Mouse (Mus musculus): ENCODE data around the gene Ngb. TPM values are rescaled to one million over a fixed set of nuclear protein-coding genes. Genes with fewer than 3 reads are reported as not detected.

Ngb gene
- polyA plus RNA-seq (2014; fragmentation: Nextera tagmentation; extraction: Ambion mirVana), result 1.8 and 2.0 TPM in 2 replicates

- H3K27ac ChIP-seq (ENCODE audit: low read depth, low read length), result no peak within 1 kb of the TSS
- peak within 1 kb of the TSS; percentile 54 for H3K4me2 ChIP-seq (ENCODE audit: low read length)
- DNase-seq (ENCODE audit: low spot score), result peak; percentile 7
- peaks cover 5% of the 10 kb centered on the region for H3K4me1 ChIP-seq (ENCODE audit: control insufficient read depth, insufficient read depth, low read length)
- peak within 1 kb of the TSS; percentile 24 for H3K4me3 ChIP-seq (ENCODE audit: low read depth, low read length)
- no peaks in the 10 kb centered on the region for H3K36me3 ChIP-seq (ENCODE audit: control insufficient read depth, insufficient read depth, low read length)
- no peaks in the 10 kb centered on the region for H3K9me3 ChIP-seq (replicated peaks; ENCODE audit: control insufficient read depth, low read length)
- peak within 1 kb of the TSS; percentile 25; the same call in 1 of the 2 replicates for H3K9ac ChIP-seq (ENCODE audit: low read length)
- peak; percentile 48; the same call in 1 of the 2 replicates for ATAC-seq
- 2% methylated on average over 31 of the region's 32 CpGs for WGBS
- peaks cover 19% of the 10 kb centered on the region for H3K27me3 ChIP-seq (replicated peaks; ENCODE audit: control insufficient read depth, insufficient read depth, low read length)
Observed at GRCm38 (mm10) chr12:87102165-87102631, at the start of gene Ngb. Ngb (minus strand) TSS chr12:87102539.

- ATAC-seq, result no peak
- no peak for DNase-seq (ENCODE audit: low spot score)
- Histone ChIP-seq H3K4me3 (ENCODE audit: low read depth, low read length) (no peak overlapping the region), H3K4me1 (ENCODE audit: control insufficient read depth, insufficient read depth, low read length) (peaks cover 5% of the 10 kb centered on the region; the same call in 1 of the 2 replicates), H3K27ac (ENCODE audit: low read depth, low read length) (no peak overlapping the region), H3K36me3 (ENCODE audit: control insufficient read depth, insufficient read depth, low read length) (no peaks in the 10 kb centered on the region), H3K9me3 (replicated peaks; ENCODE audit: control insufficient read depth, low read length) (peaks cover 5% of the 10 kb centered on the region; the same call in 1 of the 2 replicates), H3K9ac (ENCODE audit: low read length) (no peak overlapping the region), H3K4me2 (ENCODE audit: low read length) (no peak overlapping the region), H3K27me3 (replicated peaks; ENCODE audit: control insufficient read depth, insufficient read depth, low read length) (no peaks in the 10 kb centered on the region)
- 98% methylated on average over 5 of the region's 5 CpGs for WGBS
Observed at GRCm38 (mm10) chr12:87149471-87149870, 47.1 kb upstream of the Ngb start.

GRCm38 (mm10) chr12:87148136-87148535 lies 45.8 kb upstream of the Ngb start:
- Histone ChIP-seq H3K4me3 (ENCODE audit: low read depth, low read length) (peak overlapping the region; percentile 82), H3K27ac (ENCODE audit: low read depth, low read length) (peak overlapping the region; percentile 97), H3K9ac (ENCODE audit: low read length) (peak overlapping the region; percentile 82), H3K27me3 (replicated peaks; ENCODE audit: control insufficient read depth, insufficient read depth, low read length) (no peaks in the 10 kb centered on the region), H3K4me2 (ENCODE audit: low read length) (peak overlapping the region; percentile 76), H3K36me3 (ENCODE audit: control insufficient read depth, insufficient read depth, low read length) (no peaks in the 10 kb centered on the region), H3K9me3 (replicated peaks; ENCODE audit: control insufficient read depth, low read length) (peaks cover 5% of the 10 kb centered on the region; the same call in 1 of the 2 replicates), H3K4me1 (ENCODE audit: control insufficient read depth, insufficient read depth, low read length) (peaks cover 5% of the 10 kb centered on the region; the same call in 1 of the 2 replicates)
- DNase-seq (ENCODE audit: low spot score) (no peak), ATAC-seq (no peak)
- 26% methylated on average over 15 of the region's 15 CpGs for WGBS

GRCm38 (mm10) chr12:87147395-87148089 lies 45.2 kb upstream of the Ngb start, which contains the start of gene Pomt2:
Pomt2 (minus strand) TSS chr12:87147968.
- ATAC-seq (peak; percentile 97), DNase-seq (ENCODE audit: low spot score) (peak; percentile 97)
- Histone ChIP-seq H3K36me3 (ENCODE audit: control insufficient read depth, insufficient read depth, low read length) (no peaks in the 10 kb centered on the region), H3K4me1 (ENCODE audit: control insufficient read depth, insufficient read depth, low read length) (peaks cover 5% of the 10 kb centered on the region; the same call in 1 of the 2 replicates), H3K27me3 (replicated peaks; ENCODE audit: control insufficient read depth, insufficient read depth, low read length) (no peaks in the 10 kb centered on the region), H3K4me3 (ENCODE audit: low read depth, low read length) (peak within 1 kb of the TSS; percentile 82), H3K27ac (ENCODE audit: low read depth, low read length) (peak within 1 kb of the TSS; percentile 97), H3K9me3 (replicated peaks; ENCODE audit: control insufficient read depth, low read length) (peaks cover 5% of the 10 kb centered on the region; the same call in 1 of the 2 replicates), H3K4me2 (ENCODE audit: low read length) (peak within 1 kb of the TSS; percentile 76), H3K9ac (ENCODE audit: low read length) (peak within 1 kb of the TSS; percentile 82)
- WGBS, result under 1% methylated on average over 59 of the region's 61 CpGs

GRCm38 (mm10) chr12:87146966-87147365 lies 44.6 kb upstream of the Ngb start, which contains the start of gene Gstz1:
Gstz1 (plus strand) TSS chr12:87147165.
- Histone ChIP-seq H3K4me1 (ENCODE audit: control insufficient read depth, insufficient read depth, low read length) (peaks cover 5% of the 10 kb centered on the region; the same call in 1 of the 2 replicates), H3K4me3 (ENCODE audit: low read depth, low read length) (peak within 1 kb of the TSS; percentile 82), H3K4me2 (ENCODE audit: low read length) (peak within 1 kb of the TSS; percentile 76), H3K27ac (ENCODE audit: low read depth, low read length) (peak within 1 kb of the TSS; percentile 97), H3K9ac (ENCODE audit: low read length) (peak within 1 kb of the TSS; percentile 82), H3K9me3 (replicated peaks; ENCODE audit: control insufficient read depth, low read length) (peaks cover 5% of the 10 kb centered on the region; the same call in 1 of the 2 replicates), H3K27me3 (replicated peaks; ENCODE audit: control insufficient read depth, insufficient read depth, low read length) (no peaks in the 10 kb centered on the region), H3K36me3 (ENCODE audit: control insufficient read depth, insufficient read depth, low read length) (no peaks in the 10 kb centered on the region)
- ATAC-seq, result peak; percentile 87
- under 1% methylated on average over 27 of the region's 27 CpGs for WGBS
- peak; percentile 94 for DNase-seq (ENCODE audit: low spot score)

- H3K4me3 ChIP-seq (ENCODE audit: low read depth, low read length), result no peak overlapping the region
- H3K36me3 ChIP-seq (ENCODE audit: control insufficient read depth, insufficient read depth, low read length), result 0 out of 2 replicates have a peak, but pooled peaks cover 3% of the 10 kb centered on the region
- WGBS, result 72% methylated on average over 2 of the region's 2 CpGs
- no peaks in the 10 kb centered on the region for H3K9me3 ChIP-seq (replicated peaks; ENCODE audit: control insufficient read depth, low read length)
- ATAC-seq, result no peak
- H3K27me3 ChIP-seq (replicated peaks; ENCODE audit: control insufficient read depth, insufficient read depth, low read length), result no peaks in the 10 kb centered on the region
- no peak overlapping the region for H3K27ac ChIP-seq (ENCODE audit: low read depth, low read length)
- DNase-seq (ENCODE audit: low spot score), result no peak
- H3K4me1 ChIP-seq (ENCODE audit: control insufficient read depth, insufficient read depth, low read length), result no peaks in the 10 kb centered on the region
- no peak overlapping the region for H3K4me2 ChIP-seq (ENCODE audit: low read length)
- H3K9ac ChIP-seq (ENCODE audit: low read length), result no peak overlapping the region
Observed at GRCm38 (mm10) chr12:87142156-87142555, 39.8 kb upstream of the Ngb start.

GRCm38 (mm10) chr12:87138768-87139167 lies 36.4 kb upstream of the Ngb start:
- Histone ChIP-seq H3K4me2 (ENCODE audit: low read length) (no peak overlapping the region), H3K9ac (ENCODE audit: low read length) (no peak overlapping the region), H3K27me3 (replicated peaks; ENCODE audit: control insufficient read depth, insufficient read depth, low read length) (no peaks in the 10 kb centered on the region), H3K4me3 (ENCODE audit: low read depth, low read length) (no peak overlapping the region), H3K36me3 (ENCODE audit: control insufficient read depth, insufficient read depth, low read length) (0 out of 2 replicates have a peak, but pooled peaks cover 3% of the 10 kb centered on the region), H3K9me3 (replicated peaks; ENCODE audit: control insufficient read depth, low read length) (no peaks in the 10 kb centered on the region), H3K27ac (ENCODE audit: low read depth, low read length) (0 out of 2 replicates have a peak overlapping the region, but pooled peaks have one; percentile 4), H3K4me1 (ENCODE audit: control insufficient read depth, insufficient read depth, low read length) (no peaks in the 10 kb centered on the region)
- DNase-seq (ENCODE audit: low spot score) (peak; percentile 19), ATAC-seq (no peak)
- 47% methylated on average over 2 of the region's 2 CpGs for WGBS

- no peak overlapping the region for H3K9ac ChIP-seq (ENCODE audit: low read length)
- peak; percentile 46 for DNase-seq (ENCODE audit: low spot score)
Observed at GRCm38 (mm10) chr12:87138342-87138701, 36.0 kb upstream of the Ngb start.

More at GRCm38 (mm10) chr12:87138342-87138701, 36.0 kb upstream of the Ngb start:
- H3K27me3 ChIP-seq (replicated peaks; ENCODE audit: control insufficient read depth, insufficient read depth, low read length), result no peaks in the 10 kb centered on the region
- 0 out of 2 replicates have a peak, but pooled peaks cover 3% of the 10 kb centered on the region for H3K36me3 ChIP-seq (ENCODE audit: control insufficient read depth, insufficient read depth, low read length)
- no peak overlapping the region for H3K4me3 ChIP-seq (ENCODE audit: low read depth, low read length)
- peak; percentile 34; the same call in 1 of the 2 replicates for ATAC-seq
- peak overlapping the region; percentile 30; the same call in 1 of the 2 replicates for H3K27ac ChIP-seq (ENCODE audit: low read depth, low read length)
- H3K4me2 ChIP-seq (ENCODE audit: low read length), result no peak overlapping the region
- H3K4me1 ChIP-seq (ENCODE audit: control insufficient read depth, insufficient read depth, low read length), result no peaks in the 10 kb centered on the region
- 51% methylated on average over 2 of the region's 2 CpGs for WGBS
- H3K9me3 ChIP-seq (replicated peaks; ENCODE audit: control insufficient read depth, low read length), result no peaks in the 10 kb centered on the region
